Mouse (Mus musculus): ENCODE results near the gene Olfr1176. TPM values are rescaled to one million over a fixed set of nuclear protein-coding genes. Genes with fewer than 3 reads are reported as not detected.

Olfr1176 gene
- polyA plus RNA-seq (2011; ENCODE audit: insufficient read length, low read depth, missing spikeins), result not detected in 2 replicates

GRCm38 (mm10) chr2:88336421-88336820 is at the start of gene Olfr1176:
Gene Olfr1176, plus strand, starts transcription at chr2:88336721.
- TF ChIP-seq CTCF (IDR thresholded peaks at IDR 0.05; ENCODE audit: borderline replicate concordance, insufficient read depth, low read length) (no peak), POLR2A (IDR thresholded peaks at IDR 0.05; ENCODE audit: low read depth, low read length) (no peak)
- Histone ChIP-seq H3K27ac (ENCODE audit: insufficient read depth, low read length) (no peak within 1 kb of the TSS), H3K4me1 (ENCODE audit: control insufficient read depth, insufficient read depth, low read length) (no peaks in the 10 kb centered on the region), H3K4me3 (ENCODE audit: insufficient read depth, low read length) (no peak within 1 kb of the TSS)

DNA sequence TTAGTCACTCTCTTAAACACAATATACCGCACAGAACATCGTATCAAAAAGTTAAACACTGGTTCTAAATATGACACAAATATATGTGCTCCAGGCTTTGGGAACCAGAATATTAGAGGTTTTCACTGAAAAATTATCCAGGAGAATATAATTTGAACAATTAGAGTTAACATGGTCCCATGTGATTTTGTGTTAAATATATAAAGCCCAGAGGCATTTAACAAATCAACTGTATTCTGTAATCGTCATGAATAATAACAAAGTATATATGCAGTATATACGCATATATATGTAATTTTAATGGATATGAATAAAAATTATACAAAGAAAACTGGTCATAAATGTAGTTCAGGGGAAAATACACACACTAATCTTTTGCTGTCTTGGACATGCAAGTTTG is 21.5 kb upstream of the Olfr1176 start, which contains the start of gene Olfr1174-ps:
TSS of gene Olfr1174-ps (minus strand) at position 101 of the 400 bp plus-strand sequence.
- Histone ChIP-seq H3K4me1 (ENCODE audit: control insufficient read depth, insufficient read depth, low read length) (no peaks in the 10 kb centered on the region), H3K4me3 (ENCODE audit: insufficient read depth, low read length) (no peak within 1 kb of the TSS), H3K27ac (ENCODE audit: insufficient read depth, low read length) (no peak within 1 kb of the TSS)
- TF ChIP-seq POLR2A (IDR thresholded peaks at IDR 0.05; ENCODE audit: low read depth, low read length) (no peak), CTCF (IDR thresholded peaks at IDR 0.05; ENCODE audit: borderline replicate concordance, insufficient read depth, low read length) (no peak)

DNA sequence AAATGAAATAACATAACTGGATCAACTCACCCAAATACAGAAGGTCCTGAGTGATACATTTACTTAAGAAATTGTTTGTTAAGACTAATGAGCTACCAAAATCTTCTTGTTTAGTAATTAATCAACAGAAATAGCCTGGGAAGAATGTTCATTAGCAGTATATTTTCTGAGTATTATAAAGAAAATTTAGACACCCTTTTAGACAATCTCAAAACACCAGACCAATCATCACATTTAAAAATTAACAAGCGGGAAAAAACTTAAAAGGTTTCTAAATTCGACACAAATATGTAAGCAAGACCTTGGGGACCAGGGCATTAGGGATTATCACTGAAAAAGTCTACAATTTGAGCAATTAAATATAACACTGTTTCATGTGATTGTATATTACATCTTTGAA is 9.4 kb upstream of the Olfr1176 start, which contains the start of gene Olfr1175-ps:
TSS of gene Olfr1175-ps (minus strand) at position 101 of the 400 bp plus-strand sequence.
- Histone ChIP-seq H3K27ac (ENCODE audit: insufficient read depth, low read length) (no peak within 1 kb of the TSS), H3K4me1 (ENCODE audit: control insufficient read depth, insufficient read depth, low read length) (no peaks in the 10 kb centered on the region), H3K4me3 (ENCODE audit: insufficient read depth, low read length) (no peak within 1 kb of the TSS)
- TF ChIP-seq POLR2A (IDR thresholded peaks at IDR 0.05; ENCODE audit: low read depth, low read length), result no peak
- no peak for TF ChIP-seq CTCF (IDR thresholded peaks at IDR 0.05; ENCODE audit: borderline replicate concordance, insufficient read depth, low read length)

- no peak for TF ChIP-seq POLR2A (IDR thresholded peaks at IDR 0.05; ENCODE audit: low read depth, low read length)
- no peak for TF ChIP-seq CTCF (IDR thresholded peaks at IDR 0.05; ENCODE audit: borderline replicate concordance, insufficient read depth, low read length)
- Histone ChIP-seq H3K4me1 (ENCODE audit: control insufficient read depth, insufficient read depth, low read length) (no peaks in the 10 kb centered on the region), H3K4me3 (ENCODE audit: insufficient read depth, low read length) (no peak within 1 kb of the TSS), H3K27ac (ENCODE audit: insufficient read depth, low read length) (no peak within 1 kb of the TSS)
These were observed 9.9 kb downstream of the Olfr1176 start, which contains the start of gene Olfr1177-ps for GRCm38 (mm10) chr2:88346392-88346791. Gene Olfr1177-ps, minus strand, starts transcription at chr2:88346492.

GRCm38 (mm10) chr2:88356304-88356703 is 19.8 kb downstream of the Olfr1176 start:
- no peak overlapping the region for H3K4me3 ChIP-seq (ENCODE audit: insufficient read depth, low read length)
- TF ChIP-seq CTCF (IDR thresholded peaks at IDR 0.05; ENCODE audit: borderline replicate concordance, insufficient read depth, low read length) (no peak), POLR2A (IDR thresholded peaks at IDR 0.05; ENCODE audit: low read depth, low read length) (no peak)
- H3K4me1 ChIP-seq (ENCODE audit: control insufficient read depth, insufficient read depth, low read length), result no peaks in the 10 kb centered on the region
- no peak overlapping the region for H3K27ac ChIP-seq (ENCODE audit: insufficient read depth, low read length)

GRCm38 (mm10) chr2:88386762-88387161 is 50.2 kb downstream of the Olfr1176 start, which contains the start of gene Olfr1178:
Gene Olfr1178, plus strand, starts transcription at chr2:88387062.
- H3K4me3 ChIP-seq (ENCODE audit: insufficient read depth, low read length), result no peak within 1 kb of the TSS
- TF ChIP-seq CTCF (IDR thresholded peaks at IDR 0.05; ENCODE audit: borderline replicate concordance, insufficient read depth, low read length) (no peak), POLR2A (IDR thresholded peaks at IDR 0.05; ENCODE audit: low read depth, low read length) (no peak)

More at GRCm38 (mm10) chr2:88386762-88387161, 50.2 kb downstream of the Olfr1176 start, which contains the start of gene Olfr1178:
- Histone ChIP-seq H3K27ac (ENCODE audit: insufficient read depth, low read length) (no peak within 1 kb of the TSS), H3K4me1 (ENCODE audit: control insufficient read depth, insufficient read depth, low read length) (no peaks in the 10 kb centered on the region)

Other genes with a start within 250 kb of the Olfr1176 start
- not detected in 2 replicates for gene Olfr1164, start 242.8 kb upstream of the Olfr1176 start, polyA plus RNA-seq (2011; ENCODE audit: insufficient read length, low read depth, missing spikeins)
- not detected in 2 replicates for gene Olfr1166, start 208.4 kb upstream of the Olfr1176 start, polyA plus RNA-seq (2011; ENCODE audit: insufficient read length, low read depth, missing spikeins)
- not detected in 2 replicates for gene Olfr1167, start 181.5 kb upstream of the Olfr1176 start, polyA plus RNA-seq (2011; ENCODE audit: insufficient read length, low read depth, missing spikeins)
- gene Olfr1168, start 154.8 kb upstream of the Olfr1176 start, polyA plus RNA-seq (2011; ENCODE audit: insufficient read length, low read depth, missing spikeins), result not detected in 2 replicates
- gene Olfr1170, start 108.4 kb upstream of the Olfr1176 start, polyA plus RNA-seq (2011; ENCODE audit: insufficient read length, low read depth, missing spikeins), result not detected in 2 replicates
- gene Olfr1173, start 56.8 kb upstream of the Olfr1176 start, polyA plus RNA-seq (2011; ENCODE audit: insufficient read length, low read depth, missing spikeins), result not detected in 2 replicates
- gene Olfr1174-ps, start 21.6 kb upstream of the Olfr1176 start, polyA plus RNA-seq (2011; ENCODE audit: insufficient read length, low read depth, missing spikeins), result not detected in 2 replicates
- gene Olfr1175-ps, start 9.5 kb upstream of the Olfr1176 start, polyA plus RNA-seq (2011; ENCODE audit: insufficient read length, low read depth, missing spikeins), result not detected in 2 replicates
- gene Olfr1177-ps, start 9.8 kb downstream of the Olfr1176 start, polyA plus RNA-seq (2011; ENCODE audit: insufficient read length, low read depth, missing spikeins), result not detected in 2 replicates
- not detected in 2 replicates for gene Olfr1178, start 50.3 kb downstream of the Olfr1176 start, polyA plus RNA-seq (2011; ENCODE audit: insufficient read length, low read depth, missing spikeins)
- gene Olfr1179, start 69.7 kb downstream of the Olfr1176 start, polyA plus RNA-seq (2011; ENCODE audit: insufficient read length, low read depth, missing spikeins), result not detected in 2 replicates
- gene Olfr1180, start 82.4 kb downstream of the Olfr1176 start, polyA plus RNA-seq (2011; ENCODE audit: insufficient read length, low read depth, missing spikeins), result not detected in 2 replicates
- not detected in 2 replicates for gene Olfr1181, start 89.5 kb downstream of the Olfr1176 start, polyA plus RNA-seq (2011; ENCODE audit: insufficient read length, low read depth, missing spikeins)
- not detected in 2 replicates for gene Gm13757, start 112.4 kb downstream of the Olfr1176 start, polyA plus RNA-seq (2011; ENCODE audit: insufficient read length, low read depth, missing spikeins)
- not detected in 2 replicates for gene Olfr1183, start 118.1 kb downstream of the Olfr1176 start, polyA plus RNA-seq (2011; ENCODE audit: insufficient read length, low read depth, missing spikeins)
- not detected in 2 replicates for gene Olfr1184, start 146.9 kb downstream of the Olfr1176 start, polyA plus RNA-seq (2011; ENCODE audit: insufficient read length, low read depth, missing spikeins)
- not detected in 2 replicates for gene Olfr1185-ps1, start 156.6 kb downstream of the Olfr1176 start, polyA plus RNA-seq (2011; ENCODE audit: insufficient read length, low read depth, missing spikeins)
- not detected in 2 replicates for gene Olfr1186, start 181.8 kb downstream of the Olfr1176 start, polyA plus RNA-seq (2011; ENCODE audit: insufficient read length, low read depth, missing spikeins)
- gene Olfr1188, start 220.2 kb downstream of the Olfr1176 start, polyA plus RNA-seq (2011; ENCODE audit: insufficient read length, low read depth, missing spikeins), result not detected in 2 replicates
- not detected in 2 replicates for gene Olfr1189, start 249.7 kb downstream of the Olfr1176 start, polyA plus RNA-seq (2011; ENCODE audit: insufficient read length, low read depth, missing spikeins)